Mouse (Mus musculus): ENCODE results near the gene 2510039O18Rik. TPM values are rescaled to one million over a fixed set of nuclear protein-coding genes. Genes with fewer than 3 reads are reported as not detected.

2510039O18Rik gene
- total and polyA plus RNA-seq, 3 experiments = 48.3 to 59.9 TPM; not detected in 1

- H3K4me3 ChIP-seq (ENCODE audit: control insufficient read depth in 1 of 2, insufficient read depth in 1 of 2, low read depth in 2 of 2, low read length in 2 of 2) = peak overlapping the region; percentile 77 to 96
- H3K9me3 ChIP-seq (replicated peaks; ENCODE audit: insufficient read depth, low read length) = no peaks in the 10 kb centered on the region
- H3K9ac ChIP-seq (ENCODE audit: control insufficient read depth, low read depth, low read length, poor library complexity, severe bottlenecking) = peak overlapping the region; percentile 86
- peaks cover 0 to 8% of the 10 kb centered on the region in 2 experiments for H3K36me3 ChIP-seq (ENCODE audit: control insufficient read depth in 1 of 2, insufficient read depth in 2 of 2, low read length in 2 of 2)
- peaks cover 36% of the 10 kb centered on the region for H3K79me2 ChIP-seq (ENCODE audit: control insufficient read depth, insufficient read depth, low read length, poor library complexity)
- peak overlapping the region; percentile 18; the same call in 1 of the 2 replicates for H3K27ac ChIP-seq (ENCODE audit: control insufficient read depth, low read depth, low read length)
- H3K27me3 ChIP-seq (ENCODE audit: control insufficient read depth in 1 of 2, insufficient read depth in 2 of 2, low read length in 2 of 2) = no peaks in the 10 kb centered on the region
- H3K4me1 ChIP-seq (ENCODE audit: control insufficient read depth in 1 of 2, insufficient read depth in 2 of 2, low read length in 2 of 2) = peaks cover 7 to 30% of the 10 kb centered on the region in 2 experiments
- no peak for TF ChIP-seq CTCF (IDR thresholded peaks at IDR 0.05 in 2 of 3, conservative IDR thresholded peaks at IDR 0.05 in 1 of 3; ENCODE audit: control insufficient read depth in 1 of 3, insufficient read depth in 1 of 3, low read depth in 2 of 3, low read length in 3 of 3, poor library complexity in 1 of 3, severe bottlenecking in 1 of 3)
- TF ChIP-seq SIN3A (IDR thresholded peaks at IDR 0.05; ENCODE audit: low read length) = peak; percentile 1; the same call in 1 of the 2 replicates
- no peak for TF ChIP-seq ZNF384 (IDR thresholded peaks at IDR 0.05; ENCODE audit: low read depth, low read length)
- TF ChIP-seq EP300 (IDR thresholded peaks at IDR 0.05; ENCODE audit: low read depth in 1 of 2, low read length in 2 of 2) = no peak
- no peak for TF ChIP-seq UBTF (IDR thresholded peaks at IDR 0.05; ENCODE audit: borderline replicate concordance, insufficient read depth, low read depth, low read length)
- no peak for TF ChIP-seq ZKSCAN1 (IDR thresholded peaks at IDR 0.05; ENCODE audit: low read depth, low read length)
- DNase-seq (ENCODE audit: low read depth, low spot score) = peak; percentile 37
Observed at GRCm38 (mm10) chr4:147941045-147942020, 638 bp downstream of the 2510039O18Rik start.

GRCm38 (mm10) chr4:147943005-147943404 lies 2.3 kb downstream of the 2510039O18Rik start:
- H3K4me3 ChIP-seq (ENCODE audit: control insufficient read depth in 1 of 2, insufficient read depth in 1 of 2, low read depth in 2 of 2, low read length in 2 of 2) = peak overlapping the region in 1 of 2 experiments; percentile 5
- H3K36me3 ChIP-seq (ENCODE audit: control insufficient read depth in 1 of 2, insufficient read depth in 2 of 2, low read length in 2 of 2) = peaks cover 2 to 8% of the 10 kb centered on the region in 2 experiments
- no peak overlapping the region for H3K27ac ChIP-seq (ENCODE audit: control insufficient read depth, low read depth, low read length)
- no peak for DNase-seq (ENCODE audit: low read depth, low spot score)
- H3K27me3 ChIP-seq (ENCODE audit: control insufficient read depth in 1 of 2, insufficient read depth in 2 of 2, low read length in 2 of 2) = no peaks in the 10 kb centered on the region
- H3K9ac ChIP-seq (ENCODE audit: control insufficient read depth, low read depth, low read length, poor library complexity, severe bottlenecking) = peak overlapping the region; percentile 15
- H3K4me1 ChIP-seq (ENCODE audit: control insufficient read depth in 1 of 2, insufficient read depth in 2 of 2, low read length in 2 of 2) = peaks cover 7 to 22% of the 10 kb centered on the region in 2 experiments
- no peak for TF ChIP-seq KAT2A (conservative IDR thresholded peaks at IDR 0.05; ENCODE audit: low read depth, low read length)
- TF ChIP-seq USF1 (IDR thresholded peaks at IDR 0.05; ENCODE audit: low read depth, low read length) = peak; percentile 67
- peaks cover 36% of the 10 kb centered on the region for H3K79me2 ChIP-seq (ENCODE audit: control insufficient read depth, insufficient read depth, low read length, poor library complexity)
- no peaks in the 10 kb centered on the region for H3K9me3 ChIP-seq (replicated peaks; ENCODE audit: insufficient read depth, low read length)

GRCm38 (mm10) chr4:147947511-147947910 lies 6.8 kb downstream of the 2510039O18Rik start:
- Histone ChIP-seq H3K4me1 (ENCODE audit: control insufficient read depth in 1 of 2, insufficient read depth in 2 of 2, low read length in 2 of 2) (peaks cover 0 to 10% of the 10 kb centered on the region in 2 experiments; a peak in 2 of 4 replicates), H3K9ac (ENCODE audit: control insufficient read depth, low read depth, low read length, poor library complexity, severe bottlenecking) (no peak overlapping the region), H3K36me3 (ENCODE audit: control insufficient read depth in 1 of 2, insufficient read depth in 2 of 2, low read length in 2 of 2) (peaks cover 2 to 6% of the 10 kb centered on the region in 2 experiments), H3K79me2 (ENCODE audit: control insufficient read depth, insufficient read depth, low read length, poor library complexity) (peaks cover 19% of the 10 kb centered on the region), H3K9me3 (replicated peaks; ENCODE audit: insufficient read depth, low read length) (no peaks in the 10 kb centered on the region), H3K4me3 (ENCODE audit: control insufficient read depth in 1 of 2, insufficient read depth in 1 of 2, low read depth in 2 of 2, low read length in 2 of 2) (no peak overlapping the region), H3K27ac (ENCODE audit: control insufficient read depth, low read depth, low read length) (no peak overlapping the region), H3K27me3 (ENCODE audit: control insufficient read depth in 1 of 2, insufficient read depth in 2 of 2, low read length in 2 of 2) (no peaks in the 10 kb centered on the region)
- no peak for DNase-seq (ENCODE audit: low read depth, low spot score)
- TF ChIP-seq NELFE (IDR thresholded peaks at IDR 0.05; ENCODE audit: low read depth, low read length) (no peak), RAD21 (IDR thresholded peaks at IDR 0.05; ENCODE audit: low read depth, low read length) (no peak), GATA1 (IDR thresholded peaks at IDR 0.05; ENCODE audit: low read depth, low read length) (no peak), NRF1 (IDR thresholded peaks at IDR 0.05; ENCODE audit: insufficient read depth, low read depth, low read length, poor library complexity, severe bottlenecking) (no peak), MAFK (IDR thresholded peaks at IDR 0.05; ENCODE audit: borderline replicate concordance, low read depth, low read length) (no peak), ZMIZ1 (IDR thresholded peaks at IDR 0.05; ENCODE audit: low read depth, low read length) (no peak), EP300 (IDR thresholded peaks at IDR 0.05; ENCODE audit: low read depth in 1 of 2, low read length in 2 of 2) (no peak), SIN3A (IDR thresholded peaks at IDR 0.05; ENCODE audit: low read length) (no peak), CHD2 (IDR thresholded peaks at IDR 0.05; ENCODE audit: low read length) (no peak), BHLHE40 (IDR thresholded peaks at IDR 0.05; ENCODE audit: borderline replicate concordance, low read depth, low read length) (no peak), TAL1 (IDR thresholded peaks at IDR 0.05; ENCODE audit: low read length) (no peak), HCFC1 (IDR thresholded peaks at IDR 0.05; ENCODE audit: low read depth, low read length) (no peak), E2F4 (IDR thresholded peaks at IDR 0.05; ENCODE audit: borderline replicate concordance, low read depth, low read length) (no peak)
